Mouse (Mus musculus) brain, embryonic 14.5 days (tissue): ENCODE results near the gene Fndc7.

Source experiments
- CTCF ChIP-seq: fragments of 200-500 bp; IDR thresholded peaks from 2 replicates; pipeline ENCODE4 v1.5.1; 2012; ENCODE audit warnings: inconsistent platforms, mild to moderate bottlenecking, moderate library complexity, borderline replicate concordance; ENCODE audit not compliant: insufficient read depth, insufficient read length; ENCODE audit errors: extremely low read depth
- POLR2A ChIP-seq: fragments of 200-500 bp; IDR thresholded peaks from 2 replicates; pipeline ENCODE4 v1.6.1; 2012; ENCODE audit warnings: mild to moderate bottlenecking, inconsistent platforms, borderline replicate concordance; ENCODE audit not compliant: poor library complexity, insufficient read depth, insufficient read length, severe bottlenecking; ENCODE audit errors: extremely low read depth

- TF ChIP-seq POLR2A (no peak), CTCF (no peak)
These were observed 43.7 kb upstream of the Fndc7 start for GRCm38 (mm10) chr3:108933557-108933956.
